Mouse (Mus musculus) activated CD4-positive, CD25-positive, alpha-beta regulatory T cell, adult 9 weeks (primary cell): ENCODE results near the gene Tnfsf14. TPM values are rescaled to one million over a fixed set of nuclear protein-coding genes. Genes with fewer than 3 reads are reported as not detected.

Experiments
- polyA plus RNA-seq: library from polyadenylated mRNA; unstranded; fragments of 100-300 nt; shearing (Covaris generic); gene quantifications from one replicate; pipeline ENCODE4 v1.2.1, GENCODE M21; 2017

Tnfsf14 gene
- polyA plus RNA-seq = 10.2 TPM

DNA sequence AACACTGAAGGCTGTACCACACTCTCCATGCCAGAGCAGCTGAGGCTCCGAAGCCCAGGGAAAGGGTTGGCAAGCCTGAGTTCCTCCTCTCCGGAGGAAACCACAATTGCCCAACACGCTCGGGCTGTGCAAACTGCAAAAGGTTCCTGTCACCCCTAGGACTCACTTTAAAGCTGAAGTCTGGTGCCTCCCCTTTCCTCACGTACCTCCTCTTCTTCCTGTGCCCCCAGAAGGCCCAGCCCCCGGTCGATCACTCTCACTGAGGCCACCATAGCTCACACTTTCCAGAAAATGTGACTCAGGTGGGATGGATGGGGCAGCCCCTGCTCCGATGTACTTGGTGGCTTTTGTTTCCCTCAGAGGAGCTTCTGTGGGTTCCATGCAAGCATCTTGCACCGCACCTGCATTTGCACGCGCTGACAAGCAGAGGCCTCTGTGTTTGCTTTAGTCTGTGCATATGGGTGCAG, at the start of gene Tnfsf14:
TSS of gene Tnfsf14 (minus strand) at position 137 of the 467 bp plus-strand sequence.

DNA sequence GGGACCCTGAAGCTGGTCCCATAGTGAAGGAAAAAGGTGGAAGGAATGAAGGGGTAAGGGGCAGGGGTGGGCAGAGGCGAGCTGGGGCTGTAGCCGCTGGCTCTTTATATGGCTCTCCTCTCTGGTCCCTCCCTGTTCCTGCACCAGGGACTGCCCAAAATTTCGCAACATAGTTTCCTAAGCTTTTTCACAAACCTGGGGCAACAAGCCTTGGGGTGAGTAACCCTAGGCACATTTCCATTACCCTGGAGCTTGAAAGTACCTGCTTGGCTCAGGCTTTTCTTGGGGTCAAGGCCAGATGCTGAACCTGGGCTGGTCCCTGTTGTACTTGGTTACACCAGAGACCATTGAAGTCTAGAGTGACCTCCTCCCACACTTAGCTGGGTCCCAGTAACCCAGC, 34.0 kb upstream of the Tnfsf14 start, which contains the start of gene C3:
TSS of gene C3 (minus strand) at position 123 of the 400 bp plus-strand sequence.

DNA sequence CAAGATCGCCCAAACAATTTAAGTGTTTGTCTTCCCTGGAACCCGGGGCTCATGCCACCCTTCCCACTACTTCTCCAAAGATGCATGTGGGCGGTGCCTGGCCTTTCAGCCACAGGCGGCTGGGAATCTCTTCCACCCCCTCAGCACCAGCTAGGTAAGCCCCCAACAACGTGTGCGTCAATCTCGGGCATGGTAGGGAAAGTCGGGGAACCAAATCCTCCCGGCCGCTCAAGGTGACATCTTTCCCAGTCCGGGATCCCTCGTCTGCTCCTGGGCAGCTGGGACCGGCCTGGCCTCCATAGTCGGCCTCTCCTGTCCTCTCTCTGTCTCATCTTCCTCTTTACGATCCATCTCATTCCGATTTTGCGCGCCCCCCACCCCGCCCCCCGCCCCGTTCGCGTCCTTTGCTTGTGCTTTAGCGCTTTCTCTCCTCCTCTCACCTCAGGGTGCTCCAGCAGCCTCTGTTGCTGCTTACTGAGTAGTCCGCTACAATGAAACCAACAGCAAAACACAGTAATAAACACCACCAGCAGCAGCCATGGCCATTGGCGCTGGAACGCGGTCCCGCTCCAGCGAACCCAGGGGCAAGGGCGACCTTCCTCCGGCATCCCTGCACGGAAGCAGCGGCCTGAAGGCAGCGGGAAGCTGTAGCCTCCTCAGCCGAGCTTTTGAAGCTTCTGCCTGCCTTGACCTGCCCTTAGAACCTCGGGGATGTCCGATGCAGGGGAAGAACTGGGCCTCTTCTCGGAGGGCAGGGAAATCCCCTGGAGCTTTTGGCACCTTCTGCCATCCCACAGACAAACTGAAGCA, 44.8 kb downstream of the Tnfsf14 start, which contains the start of gene Cd70:
TSS of gene Cd70 (minus strand) at position 784 of the 810 bp plus-strand sequence.

Other genes starting within 250 kb of the Tnfsf14 start
- not detected for gene Acer1, start 212.1 kb downstream of the Tnfsf14 start, polyA plus RNA-seq
- 79.5 TPM for gene Clpp, start 203.9 kb downstream of the Tnfsf14 start, polyA plus RNA-seq
- gene Alkbh7, start 196.8 kb downstream of the Tnfsf14 start, polyA plus RNA-seq = 43.6 TPM
- gene Pspn, start 194.2 kb downstream of the Tnfsf14 start, polyA plus RNA-seq = 1.0 TPM
- gene Gtf2f1, start 182.9 kb downstream of the Tnfsf14 start, polyA plus RNA-seq = 92.3 TPM
- gene Gm17949, start 182.7 kb downstream of the Tnfsf14 start, polyA plus RNA-seq = 0.67 TPM
- gene Khsrp, start 162.7 kb downstream of the Tnfsf14 start, polyA plus RNA-seq = 9.0 TPM
- gene Slc25a41, start 152.5 kb downstream of the Tnfsf14 start, polyA plus RNA-seq = not detected
- 1.2 TPM for gene Crb3, start 135.1 kb downstream of the Tnfsf14 start, polyA plus RNA-seq
- gene Slc25a23, start 134.3 kb downstream of the Tnfsf14 start, polyA plus RNA-seq = 3.2 TPM
- 333 TPM for gene Dennd1c, start 115.7 kb downstream of the Tnfsf14 start, polyA plus RNA-seq
- gene Tubb4a, start 106.4 kb downstream of the Tnfsf14 start, polyA plus RNA-seq = 2.2 TPM
- 10.5 TPM for gene Tnfsf9, start 88.9 kb downstream of the Tnfsf14 start, polyA plus RNA-seq
- 1.0 TPM for gene Cd70, start 44.4 kb downstream of the Tnfsf14 start, polyA plus RNA-seq
- 2.6 TPM for gene C3, start 34.0 kb upstream of the Tnfsf14 start, polyA plus RNA-seq
- gene Gpr108, start 54.3 kb upstream of the Tnfsf14 start, polyA plus RNA-seq = 91.3 TPM
- gene Trip10, start 55.3 kb upstream of the Tnfsf14 start, polyA plus RNA-seq = 5.4 TPM
- 229 TPM for gene Vav1, start 84.9 kb upstream of the Tnfsf14 start, polyA plus RNA-seq
- gene Adgre1, start 164.5 kb upstream of the Tnfsf14 start, polyA plus RNA-seq = 2.3 TPM